Mouse (Mus musculus) erythroblast, adult 5-6 weeks (primary cell): ENCODE measurements around the gene 6330409D20Rik. TPM values are rescaled to one million over a fixed set of nuclear protein-coding genes. Genes with fewer than 3 reads are reported as not detected.

Source experiments
- ATAC-seq: replicated peaks from 2 replicates; pipeline ENCODE4 v1.8.0; 2016; ENCODE audit warnings: moderate number of reproducible peaks, mild to moderate bottlenecking, moderate TSS enrichment, inconsistent platforms; ENCODE audit not compliant: poor library complexity, low FRiP score, severe bottlenecking
- total RNA-seq, 2 experiments: library from RNA; stranded (forward) in 1 of 2; stranded (reverse) in 1 of 2; fragments of 150-400 nt in 1 of 2; fragments of 200-764, 138-1000 nt in 1 of 2; gene quantifications; 2 replicates each; pipeline versions ENCODE4 v1.2.3 to v1.2.4; 2015 to 2017; ENCODE audit warnings: low replicate concordance in 2 of 2

The 6330409D20Rik gene
- total RNA-seq, 2 experiments from 2014 or later = not detected

- peak; percentile 95 for ATAC-seq
Observed at GRCm38 (mm10) chr2:32757056-32757845, 16.4 kb upstream of the 6330409D20Rik start, which contains the start of gene Tor2a. Tor2a (plus strand) TSS chr2:32757234.

- peak; percentile 12 for ATAC-seq
Observed at GRCm38 (mm10) chr2:32756674-32757055, 15.8 kb upstream of the 6330409D20Rik start.

GRCm38 (mm10) chr2:32752181-32752580 lies 11.4 kb upstream of the 6330409D20Rik start:
- no peak for ATAC-seq

GRCm38 (mm10) chr2:32751665-32752033 lies 10.8 kb upstream of the 6330409D20Rik start:
- ATAC-seq = no peak

- no peak for ATAC-seq
Observed at GRCm38 (mm10) chr2:32750887-32751664, 10.3 kb upstream of the 6330409D20Rik start.

- ATAC-seq = no peak
Observed at GRCm38 (mm10) chr2:32750199-32750598, 9.4 kb upstream of the 6330409D20Rik start.

- ATAC-seq = no peak
Observed at GRCm38 (mm10) chr2:32749082-32749481, 8.3 kb upstream of the 6330409D20Rik start.

GRCm38 (mm10) chr2:32744272-32744982 lies 3.6 kb upstream of the 6330409D20Rik start:
- no peak for ATAC-seq

GRCm38 (mm10) chr2:32742173-32742531 lies 1.3 kb upstream of the 6330409D20Rik start:
- ATAC-seq = no peak

GRCm38 (mm10) chr2:32741273-32742172 lies 707 bp upstream of the 6330409D20Rik start:
- no peak for ATAC-seq

- ATAC-seq = no peak
Observed at GRCm38 (mm10) chr2:32739311-32739710, 1.5 kb downstream of the 6330409D20Rik start.

GRCm38 (mm10) chr2:32737008-32737407 lies 3.8 kb downstream of the 6330409D20Rik start:
- no peak for ATAC-seq

- no peak for ATAC-seq
Observed at GRCm38 (mm10) chr2:32736306-32736829, 4.4 kb downstream of the 6330409D20Rik start.

GRCm38 (mm10) chr2:32734933-32735332 lies 5.9 kb downstream of the 6330409D20Rik start:
- ATAC-seq = no peak; the same call in 1 of the 2 replicates

- no peak for ATAC-seq
Observed at GRCm38 (mm10) chr2:32734480-32734879, 6.3 kb downstream of the 6330409D20Rik start.

GRCm38 (mm10) chr2:32732695-32733094 lies 8.1 kb downstream of the 6330409D20Rik start:
- ATAC-seq = no peak

- no peak for ATAC-seq
Observed at GRCm38 (mm10) chr2:32731911-32732310, 8.9 kb downstream of the 6330409D20Rik start.

- no peak for ATAC-seq
Observed at GRCm38 (mm10) chr2:32730854-32731253, 10.0 kb downstream of the 6330409D20Rik start.

- no peak for ATAC-seq
Observed at GRCm38 (mm10) chr2:32729547-32729946, 11.3 kb downstream of the 6330409D20Rik start.
